Mouse (Mus musculus) liver, embryonic 14.5 days (tissue): ENCODE results near the gene Aqp9. TPM values are rescaled to one million over a fixed set of nuclear protein-coding genes. Genes with fewer than 3 reads are reported as not detected.

Experiments
- ATAC-seq: fragments of 200-750 bp; cut with Nextera tagmentation; 2 replicates; pipeline ENCODE4 v1.8.0; 2017; ENCODE audit warnings: moderate number of reproducible peaks, mild to moderate bottlenecking, moderate library complexity; ENCODE audit not compliant: insufficient read depth
- DNase-seq, 3 experiments: peaks; one replicate each; pipeline ENCODE4 v3.0.0-alpha.2; 2012 to 2013; ENCODE audit warnings: low read depth in 3 of 3, low spot score in 3 of 3
- H3K27ac ChIP-seq: fragments of 300-500 bp; sonication (generic); 2 replicates; pipeline ENCODE4 v1.5.1; 2014; ENCODE audit warnings: moderate library complexity, mild to moderate bottlenecking, control low read depth, inconsistent platforms
- H3K27me3 ChIP-seq: fragments of 300-500 bp; sonication (generic); 2 replicates; pipeline ENCODE4 v1.6.1; 2014; ENCODE audit warnings: mild to moderate bottlenecking, low read length, moderate library complexity; ENCODE audit not compliant: control insufficient read depth, insufficient read depth
- H3K36me3 ChIP-seq: fragments of 300-500 bp; sonication (generic); replicated peaks from 2 replicates; pipeline ENCODE4 v1.6.1; 2014; ENCODE audit warnings: low read depth; ENCODE audit not compliant: control insufficient read depth, insufficient read depth
- H3K4me1 ChIP-seq, 2 experiments: fragments of 200-500 bp in 1 of 2; fragments of 300-500 bp in 1 of 2; sonication (generic) in 1 of 2; replicated peaks; 2 replicates each; pipeline ENCODE4 v1.6.1; 2012 to 2014; ENCODE audit warnings: antibody characterized with exemption in 1 of 2, inconsistent platforms in 1 of 2, low read length in 1 of 2; ENCODE audit not compliant: control insufficient read depth in 2 of 2, insufficient read depth in 2 of 2
- H3K4me2 ChIP-seq: fragments of 300-500 bp; sonication (generic); 2 replicates; pipeline ENCODE4 v1.6.1; 2014; ENCODE audit warnings: low read depth, mild to moderate bottlenecking, control low read depth, moderate library complexity
- H3K4me3 ChIP-seq, 2 experiments: fragments of 200-500 bp in 1 of 2; fragments of 300-500 bp in 1 of 2; sonication (generic) in 1 of 2; 2 replicates each; pipeline ENCODE4 v1.5.1; 2012 to 2014; ENCODE audit warnings: low read depth in 2 of 2, low read length in 2 of 2, mild to moderate bottlenecking in 2 of 2, control low read depth in 1 of 2, inconsistent platforms in 1 of 2, moderate library complexity in 1 of 2; ENCODE audit not compliant: insufficient read depth in 1 of 2
- H3K9ac ChIP-seq: fragments of 300-500 bp; sonication (generic); replicated peaks from 2 replicates; pipeline ENCODE4 v1.6.1; 2014; ENCODE audit warnings: mild to moderate bottlenecking, control low read depth, moderate library complexity
- H3K9me3 ChIP-seq: fragments of 300-500 bp; sonication (generic); 2 replicates; pipeline ENCODE4 v1.6.1; 2016; ENCODE audit warnings: low read length, mixed read lengths; ENCODE audit not compliant: control insufficient read depth
- CTCF ChIP-seq: IDR thresholded peaks from 2 replicates; pipeline ENCODE4 v1.5.1; 2016; ENCODE audit warnings: antibody characterized with exemption, low read depth, control low read depth
- EP300 ChIP-seq: IDR thresholded peaks from 2 replicates; pipeline ENCODE4 v1.6.1; 2016; ENCODE audit warnings: antibody characterized with exemption, low read depth
- WGBS: fragments of 180-500 bp; shearing (Covaris S2); extraction: QIAGEN DNeasy Blood & Tissue Kit; methylation state at CpG from one replicate; pipeline ENCODE4 v1.1.7; 2014; ENCODE audit not compliant: insufficient replicate concordance; 5-methylcytosine and 5-hydroxymethylcytosine counted together
- polyA plus RNA-seq, 2 experiments: library from polyadenylated mRNA; depleted of rRNA in 1 of 2; stranded (reverse) in 1 of 2; unstranded in 1 of 2; fragments of >200 nt; fragmentation: Nextera tagmentation in 1 of 2; extraction: Ambion mirVana in 1 of 2; gene quantifications; 2 replicates each; pipeline versions ENCODE4 v1.2.1 to v1.2.3; 2012 to 2014

The Aqp9 gene
- polyA plus RNA-seq, 2 experiments: 4.1 to 8.6 TPM

DNA sequence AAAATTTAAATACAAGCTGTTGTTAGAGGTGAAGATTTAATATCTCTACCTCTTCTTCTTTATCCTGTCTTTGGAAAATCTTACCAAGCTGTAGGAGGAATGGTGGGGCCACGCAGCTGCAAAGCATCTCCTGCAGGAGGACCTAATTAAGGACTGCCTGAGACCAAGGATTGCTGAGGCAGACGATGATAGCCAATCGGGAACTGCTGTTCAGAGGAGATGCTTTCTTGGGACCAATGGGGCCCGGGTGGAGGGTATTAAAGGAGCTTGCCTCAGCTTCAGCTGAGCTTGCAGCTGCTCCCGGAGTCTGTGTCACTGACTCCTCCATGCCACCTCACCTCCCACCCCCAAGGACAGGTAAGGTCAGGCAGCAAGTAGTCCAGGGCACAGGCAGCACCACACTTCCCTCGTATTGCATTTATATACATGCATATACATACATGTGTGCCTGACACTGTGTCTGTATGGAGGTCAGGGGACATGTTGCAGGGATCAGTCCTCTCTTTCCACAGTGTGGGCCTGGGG, 99.6 kb downstream of the Aqp9 start:
- Histone ChIP-seq H3K4me1 (no peaks in the 10 kb centered on the region), H3K4me3 (no peak overlapping the region), H3K4me2 (no peak overlapping the region), H3K9me3 (no peaks in the 10 kb centered on the region), H3K36me3 (no peaks in the 10 kb centered on the region), H3K27me3 (no peaks in the 10 kb centered on the region), H3K27ac (no peak overlapping the region), H3K9ac (no peak overlapping the region)
- DNase-seq (no peak), ATAC-seq (no peak)
- no peak for TF ChIP-seq CTCF
- WGBS: 50% methylated on average over 6 of the region's 6 CpGs

DNA sequence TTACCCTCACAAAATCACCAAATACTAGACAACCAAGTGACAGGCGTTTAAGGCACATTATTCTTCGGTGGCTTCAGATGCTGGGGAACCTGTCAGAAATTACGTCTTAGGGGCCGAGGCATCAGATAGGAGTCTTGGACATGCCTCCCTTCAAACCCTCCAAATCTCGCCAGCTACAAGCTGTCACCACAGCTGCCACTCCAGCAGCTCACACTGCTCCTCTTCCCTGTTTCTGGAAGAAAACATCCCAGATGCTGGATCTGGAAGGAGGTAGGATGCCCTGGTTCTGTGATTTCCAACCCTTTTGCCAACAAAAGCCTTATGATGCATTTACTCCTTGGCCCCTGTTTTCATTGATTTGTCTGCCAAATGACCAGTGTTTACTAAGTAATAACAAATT, 101.3 kb downstream of the Aqp9 start:
- no peaks in the 10 kb centered on the region for H3K9me3 ChIP-seq
- H3K9ac ChIP-seq: no peak overlapping the region
- DNase-seq (no peak), ATAC-seq (no peak)
- no peaks in the 10 kb centered on the region for H3K36me3 ChIP-seq
- no peak overlapping the region for H3K4me2 ChIP-seq
- no peak overlapping the region for H3K27ac ChIP-seq
- no peaks in the 10 kb centered on the region for H3K4me1 ChIP-seq
- no peaks in the 10 kb centered on the region for H3K27me3 ChIP-seq
- TF ChIP-seq CTCF (no peak), EP300 (no peak)
- no peak overlapping the region for H3K4me3 ChIP-seq
- 63% methylated on average over 5 of the region's 5 CpGs for WGBS

DNA sequence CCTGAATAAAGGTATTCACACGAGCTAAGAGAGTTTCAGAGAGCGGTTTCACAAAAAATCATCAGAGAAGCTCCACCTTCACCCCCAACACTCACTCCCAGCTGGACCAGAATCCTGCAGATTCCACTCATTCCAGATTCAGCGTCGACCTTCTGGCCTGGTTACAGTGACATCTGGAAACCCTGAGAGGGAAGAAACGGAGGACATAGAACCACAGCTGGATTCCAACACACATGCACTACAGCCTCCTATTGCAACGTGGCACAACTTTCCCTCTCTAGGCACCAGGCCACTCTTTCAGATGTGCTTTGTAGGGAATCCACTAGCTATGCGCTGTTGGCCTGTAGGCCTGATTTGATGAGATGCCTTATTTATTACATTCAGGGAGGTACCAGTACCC, 102.0 kb downstream of the Aqp9 start:
- DNase-seq: no peak

DNA sequence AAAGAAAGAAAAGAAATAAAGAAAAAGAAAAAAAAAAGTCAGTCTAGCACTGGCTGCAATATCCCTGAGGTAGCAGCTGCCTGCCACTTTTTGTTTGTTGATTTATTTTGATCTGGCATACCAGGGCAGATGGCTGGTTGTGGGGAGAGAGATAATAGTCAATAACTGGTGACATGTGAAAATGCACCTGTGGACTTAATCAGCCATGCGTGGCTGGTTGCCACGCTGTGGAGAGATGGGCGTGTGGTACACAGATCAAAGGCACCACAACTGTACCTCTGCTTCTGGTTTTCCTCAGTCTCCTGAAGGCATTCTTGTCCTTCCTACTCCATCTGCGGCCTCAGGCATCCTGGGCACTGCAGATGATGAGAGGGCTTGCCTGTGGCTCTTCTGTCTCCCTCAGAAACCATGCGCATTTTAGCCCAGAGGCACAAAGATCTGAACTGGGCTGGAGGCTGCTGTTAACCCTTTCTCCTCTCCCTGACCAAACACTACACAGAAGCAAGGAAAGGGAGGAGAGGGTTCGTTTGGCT, 103.1 kb downstream of the Aqp9 start:
- Histone ChIP-seq H3K9ac (no peak overlapping the region), H3K4me3 (no peak overlapping the region), H3K36me3 (no peaks in the 10 kb centered on the region), H3K4me2 (no peak overlapping the region), H3K27me3 (no peaks in the 10 kb centered on the region), H3K27ac (no peak overlapping the region), H3K4me1 (no peaks in the 10 kb centered on the region), H3K9me3 (no peaks in the 10 kb centered on the region)
- TF ChIP-seq EP300 (no peak), CTCF (no peak)
- no peak for DNase-seq
- ATAC-seq: no peak
- 44% methylated on average over 6 of the region's 6 CpGs for WGBS

More for the DNA sequence above, 102.0 kb downstream of the Aqp9 start:
- no peak overlapping the region for H3K4me2 ChIP-seq
- no peaks in the 10 kb centered on the region for H3K36me3 ChIP-seq
- H3K27ac ChIP-seq: no peak overlapping the region
- H3K9ac ChIP-seq: no peak overlapping the region
- no peak for TF ChIP-seq EP300
- no peak for TF ChIP-seq CTCF
- no peak overlapping the region for H3K4me3 ChIP-seq
- ATAC-seq: no peak
- no peaks in the 10 kb centered on the region for H3K4me1 ChIP-seq
- H3K9me3 ChIP-seq: no peaks in the 10 kb centered on the region
- H3K27me3 ChIP-seq: no peaks in the 10 kb centered on the region
- WGBS: 60% methylated on average over 7 of the region's 7 CpGs

DNA sequence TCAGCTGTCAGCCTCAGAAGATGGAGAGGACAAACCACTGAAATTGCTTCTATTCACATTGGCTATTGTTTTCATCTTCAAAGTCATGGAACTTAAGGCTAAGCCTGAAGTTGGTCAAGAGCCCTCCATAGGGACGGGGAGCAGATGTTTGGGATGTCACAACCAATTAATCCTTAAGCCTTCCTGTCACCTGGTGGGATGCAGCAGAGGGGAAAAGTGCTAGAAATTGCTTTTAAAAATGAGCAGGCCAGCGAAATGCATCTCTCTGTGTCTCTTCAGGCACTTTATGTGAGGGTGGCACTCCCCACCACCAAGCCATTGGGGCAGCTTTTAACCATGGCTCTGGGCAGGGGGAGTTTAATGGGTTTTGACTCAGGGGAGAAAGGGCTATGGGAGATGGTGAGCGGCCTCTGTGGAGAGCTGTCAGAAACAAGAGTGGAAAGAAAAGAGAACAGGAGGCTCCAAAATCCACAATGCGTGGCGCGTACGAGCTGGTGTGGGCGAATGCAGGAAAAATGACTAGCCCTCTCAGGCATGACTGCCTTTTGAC, 104.1 kb downstream of the Aqp9 start:
- no peak overlapping the region for H3K9ac ChIP-seq
- WGBS: 73% methylated on average over 8 of the region's 8 CpGs
- TF ChIP-seq CTCF (no peak), EP300 (no peak)
- no peaks in the 10 kb centered on the region for H3K9me3 ChIP-seq
- H3K27me3 ChIP-seq: no peaks in the 10 kb centered on the region
- no peak overlapping the region for H3K27ac ChIP-seq
- H3K4me2 ChIP-seq: no peak overlapping the region
- DNase-seq (no peak), ATAC-seq (no peak)
- H3K4me3 ChIP-seq: no peak overlapping the region
- no peaks in the 10 kb centered on the region for H3K36me3 ChIP-seq
- no peaks in the 10 kb centered on the region for H3K4me1 ChIP-seq
